Mouse (Mus musculus) cortical plate, adult 2 months (tissue): ENCODE measurements around the gene Shroom4.

Experiments
- CTCF ChIP-seq: fragments of 200-500 bp; IDR thresholded peaks from 2 replicates; pipeline ENCODE4 v1.5.1; 2011; ENCODE audit warnings: mild to moderate bottlenecking, control low read depth, low read length; ENCODE audit not compliant: insufficient read depth; ENCODE audit errors: extremely low read depth
- POLR2A ChIP-seq: fragments of 200-500 bp; IDR thresholded peaks from 2 replicates; pipeline ENCODE4 v1.6.1; 2011; ENCODE audit warnings: mild to moderate bottlenecking, low read length, control low read depth; ENCODE audit not compliant: insufficient read depth; ENCODE audit errors: extremely low read depth

DNA sequence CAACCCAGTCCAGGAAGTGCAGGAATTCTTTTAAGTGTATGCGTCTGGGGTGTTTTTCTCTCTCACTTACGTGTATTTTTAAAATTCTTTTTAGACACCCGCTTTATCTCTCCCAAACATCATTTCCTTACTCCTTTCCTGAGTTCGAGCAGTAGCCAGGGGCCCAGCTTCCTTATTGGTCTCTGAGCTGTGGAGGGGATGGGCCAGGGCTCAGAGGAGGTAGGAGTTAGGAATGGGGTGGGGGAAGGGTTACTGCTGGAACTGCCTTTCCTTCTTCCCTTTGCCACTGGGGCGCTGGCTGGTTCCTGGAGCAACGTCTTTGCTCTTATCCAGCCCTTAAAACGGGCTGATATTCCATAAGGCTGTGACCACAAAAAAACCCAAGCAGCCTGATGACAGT lies 177.3 kb downstream of the Shroom4 start:
- TF ChIP-seq POLR2A (no peak), CTCF (no peak)
